Mouse (Mus musculus) embryonic facial prominence, embryonic 11.5 days (tissue): ENCODE results near the gene Sez6l. TPM values are rescaled to one million over a fixed set of nuclear protein-coding genes. Genes with fewer than 3 reads are reported as not detected.

Experiments
- ATAC-seq: fragments of 200-750 bp; cut with Nextera tagmentation; replicated peaks from 2 replicates; pipeline ENCODE4 v1.8.0; 2017; ENCODE audit warnings: low read depth; ENCODE audit not compliant: insufficient number of reproducible peaks, low FRiP score, low TSS enrichment
- DNase-seq: peaks from one replicate; pipeline ENCODE4 v3.0.0-alpha.2; 2015; ENCODE audit warnings: low spot score
- H3K27ac ChIP-seq: fragments of 300-500 bp; sonication (generic); replicated peaks from 2 replicates; pipeline ENCODE4 v1.5.1; 2014; ENCODE audit warnings: mild to moderate bottlenecking, low read depth, low read length, control low read depth
- H3K27me3 ChIP-seq: fragments of 300-500 bp; sonication (generic); 2 replicates; pipeline ENCODE4 v1.6.1; 2014; ENCODE audit warnings: mild to moderate bottlenecking, low read length, moderate library complexity, mixed read lengths; ENCODE audit not compliant: control insufficient read depth, insufficient read depth
- H3K36me3 ChIP-seq: fragments of 300-500 bp; sonication (generic); replicated peaks from 2 replicates; pipeline ENCODE4 v1.6.1; 2014; ENCODE audit warnings: low read depth, mild to moderate bottlenecking, low read length, moderate library complexity, mixed read lengths; ENCODE audit not compliant: control insufficient read depth, insufficient read depth
- H3K4me1 ChIP-seq: fragments of 300-500 bp; sonication (generic); 2 replicates; pipeline ENCODE4 v1.6.1; 2014; ENCODE audit warnings: low read length, mixed read lengths; ENCODE audit not compliant: control insufficient read depth, insufficient read depth
- H3K4me2 ChIP-seq: fragments of 300-500 bp; sonication (generic); 2 replicates; pipeline ENCODE4 v1.6.1; 2014; ENCODE audit warnings: low read depth, mild to moderate bottlenecking, control low read depth, low read length, moderate library complexity
- H3K4me3 ChIP-seq: fragments of 300-500 bp; sonication (generic); 2 replicates; pipeline ENCODE4 v1.5.1; 2014; ENCODE audit warnings: low read depth, low read length, control low read depth
- H3K9ac ChIP-seq: fragments of 300-500 bp; sonication (generic); replicated peaks from 2 replicates; pipeline ENCODE4 v1.6.1; 2014; ENCODE audit warnings: mild to moderate bottlenecking, control low read depth, low read length
- H3K9me3 ChIP-seq: fragments of 300-500 bp; sonication (generic); replicated peaks from 2 replicates; pipeline ENCODE4 v1.6.1; 2016; ENCODE audit warnings: mild to moderate bottlenecking, low read length, inconsistent platforms, mixed read lengths; ENCODE audit not compliant: control insufficient read depth
- WGBS: fragments of 180-500 bp; shearing (Covaris S2); extraction: QIAGEN DNeasy Blood & Tissue Kit; methylation state at CpG from one replicate; pipeline ENCODE4 v1.1.7; 2014; 5-methylcytosine and 5-hydroxymethylcytosine counted together
- polyA plus RNA-seq: library from polyadenylated mRNA; unstranded; fragments of >200 nt; fragmentation: Nextera tagmentation; extraction: Ambion mirVana; gene quantifications from 2 replicates; pipeline ENCODE4 v1.2.1, GENCODE M21; 2014

Sez6l gene
- polyA plus RNA-seq, 1 experiment from 2014 or later: 0.48 TPM

DNA sequence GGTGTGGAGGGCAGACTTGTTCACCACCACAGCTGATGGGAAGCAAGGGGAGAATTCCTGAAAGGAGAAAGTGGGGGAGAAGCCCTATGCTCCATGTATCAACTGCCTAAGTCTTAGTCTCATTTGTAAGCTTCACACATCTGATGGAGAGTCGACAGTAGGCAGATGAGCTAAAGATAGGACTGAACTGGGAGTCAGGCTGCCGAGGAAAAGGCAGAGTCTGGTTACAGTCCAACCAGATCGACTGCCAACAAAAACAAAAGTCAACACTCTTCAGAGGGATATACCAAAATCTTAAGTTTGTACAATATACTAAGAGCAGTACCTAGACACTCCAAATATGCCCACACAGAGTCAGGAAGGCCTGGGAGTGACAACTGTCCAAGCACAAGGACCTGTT, 38.7 kb downstream of the Sez6l start:
- no peak for DNase-seq
- Histone ChIP-seq H3K4me3 (no peak overlapping the region), H3K27ac (no peak overlapping the region), H3K9ac (no peak overlapping the region), H3K4me2 (no peak overlapping the region), H3K4me1 (no peaks in the 10 kb centered on the region), H3K9me3 (no peaks in the 10 kb centered on the region), H3K36me3 (no peaks in the 10 kb centered on the region), H3K27me3 (no peaks in the 10 kb centered on the region)
- WGBS: 72% methylated on average over 3 of the region's 3 CpGs
- no peak for ATAC-seq

DNA sequence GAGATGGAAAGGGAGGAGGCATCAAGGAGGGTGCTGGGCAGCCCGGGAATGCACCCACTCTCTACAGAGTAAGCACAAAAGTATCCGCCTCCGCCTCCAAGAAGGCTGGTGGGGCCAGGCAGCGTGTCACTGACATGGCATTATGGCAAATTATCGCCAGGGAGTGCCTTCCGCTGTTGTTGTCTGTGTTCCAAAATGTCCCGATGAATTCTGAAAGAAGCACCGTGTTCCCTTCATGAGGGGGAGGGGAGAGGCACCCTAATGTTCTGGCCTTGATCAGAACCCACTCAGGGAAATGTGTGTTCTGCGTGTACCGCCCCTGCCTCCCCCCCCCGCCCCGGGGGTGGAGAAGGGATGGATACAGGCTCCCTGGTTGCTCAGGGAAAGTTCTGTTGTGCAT, 41.1 kb downstream of the Sez6l start:
- no peaks in the 10 kb centered on the region for H3K36me3 ChIP-seq
- no peak for ATAC-seq
- H3K4me2 ChIP-seq: no peak overlapping the region
- no peaks in the 10 kb centered on the region for H3K9me3 ChIP-seq
- H3K4me1 ChIP-seq: no peaks in the 10 kb centered on the region
- H3K4me3 ChIP-seq: no peak overlapping the region
- no peaks in the 10 kb centered on the region for H3K27me3 ChIP-seq
- H3K9ac ChIP-seq: no peak overlapping the region
- 77% methylated on average over 12 of the region's 12 CpGs for WGBS
- no peak overlapping the region for H3K27ac ChIP-seq
- no peak for DNase-seq

DNA sequence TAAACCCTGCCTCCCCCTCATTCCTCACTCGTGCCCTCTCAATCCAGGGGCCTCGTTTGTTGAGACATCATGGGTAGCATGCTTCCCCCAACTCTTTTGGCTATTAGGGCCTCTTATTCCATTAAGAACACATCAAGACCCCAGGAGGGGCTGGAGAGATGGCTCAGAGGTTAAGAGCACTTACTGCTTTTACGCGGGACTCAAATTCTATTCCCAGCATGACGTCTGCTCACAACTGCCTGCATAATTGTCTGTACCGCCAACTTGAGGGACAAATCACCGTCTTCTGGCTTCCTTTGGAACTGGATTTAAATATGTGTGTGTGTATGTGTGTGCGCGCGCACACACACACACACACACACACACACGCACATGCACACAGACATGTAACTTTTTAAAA, 42.8 kb downstream of the Sez6l start:
- Histone ChIP-seq H3K4me1 (no peaks in the 10 kb centered on the region), H3K27me3 (no peaks in the 10 kb centered on the region), H3K4me3 (no peak overlapping the region), H3K9me3 (no peaks in the 10 kb centered on the region), H3K9ac (no peak overlapping the region), H3K36me3 (no peaks in the 10 kb centered on the region), H3K4me2 (no peak overlapping the region), H3K27ac (no peak overlapping the region)
- WGBS: 46% methylated on average over 11 of the region's 11 CpGs
- no peak for DNase-seq
- no peak for ATAC-seq

DNA sequence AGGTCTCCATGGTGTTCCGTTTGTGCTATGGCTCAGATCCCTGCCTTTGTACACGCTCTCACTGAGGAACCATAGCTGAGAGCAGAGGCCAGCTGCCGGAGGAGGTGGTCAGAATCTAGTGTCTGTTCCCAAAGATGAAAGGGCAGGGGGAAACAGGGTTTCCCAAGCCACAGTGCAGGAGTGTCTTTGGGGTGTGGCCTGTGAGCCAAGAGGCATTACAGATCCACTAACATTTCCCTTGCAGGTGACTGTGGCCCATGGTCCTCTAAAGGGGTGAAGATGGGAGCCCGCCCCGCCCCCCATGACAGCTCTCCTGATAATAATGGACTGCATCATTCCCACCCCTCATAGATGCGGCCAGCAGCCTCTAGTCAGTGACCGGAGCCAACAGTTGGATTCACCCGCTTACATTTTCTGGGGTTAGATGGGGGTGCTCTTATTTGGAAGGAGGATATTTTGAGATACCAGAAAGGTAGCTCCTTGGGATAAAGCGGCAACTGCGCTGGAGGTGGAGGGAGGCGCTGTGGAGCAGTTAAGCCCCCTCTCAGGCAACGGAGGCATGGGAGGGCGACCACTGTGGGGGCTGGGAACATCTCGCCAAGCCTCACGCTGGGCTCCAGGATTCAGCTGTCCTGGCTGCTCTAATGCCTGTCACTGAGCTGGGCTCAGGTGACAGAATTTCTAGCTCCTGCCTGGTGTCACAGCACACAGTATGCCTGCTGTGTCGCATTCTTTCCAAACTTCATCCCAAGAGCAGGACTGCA, 43.5 kb downstream of the Sez6l start:
- no peaks in the 10 kb centered on the region for H3K9me3 ChIP-seq
- H3K27ac ChIP-seq: no peak overlapping the region
- H3K4me2 ChIP-seq: no peak overlapping the region
- DNase-seq: no peak
- no peaks in the 10 kb centered on the region for H3K27me3 ChIP-seq
- no peak overlapping the region for H3K4me3 ChIP-seq
- H3K36me3 ChIP-seq: no peaks in the 10 kb centered on the region
- no peak overlapping the region for H3K9ac ChIP-seq
- 50% methylated on average over 15 of the region's 16 CpGs for WGBS
- no peaks in the 10 kb centered on the region; the same call in 1 of the 2 replicates for H3K4me1 ChIP-seq
- no peak for ATAC-seq

DNA sequence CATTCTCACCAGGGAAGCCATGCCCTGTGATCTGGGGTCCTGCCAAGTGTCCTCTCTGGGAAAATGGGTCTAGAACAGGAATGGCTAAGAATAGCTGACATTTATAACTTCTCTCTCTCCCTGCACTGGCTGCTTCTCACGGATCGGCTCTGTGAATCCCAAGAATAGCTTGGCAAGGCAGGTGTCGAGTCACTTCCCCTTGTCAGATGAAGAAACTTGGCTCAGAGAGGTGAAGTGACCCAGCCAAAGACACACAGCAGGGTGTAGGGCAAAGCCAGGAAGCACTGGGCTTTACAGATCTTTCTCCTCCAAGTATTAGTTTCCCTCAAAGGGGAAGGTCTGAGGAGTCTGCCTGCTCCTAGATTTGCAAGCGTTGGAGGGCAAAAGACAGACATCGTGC, 44.1 kb downstream of the Sez6l start:
- ATAC-seq (no peak), DNase-seq (no peak)
- H3K36me3 ChIP-seq: no peaks in the 10 kb centered on the region
- H3K4me3 ChIP-seq: no peak overlapping the region
- no peak overlapping the region for H3K4me2 ChIP-seq
- H3K27ac ChIP-seq: no peak overlapping the region
- no peaks in the 10 kb centered on the region; the same call in 1 of the 2 replicates for H3K4me1 ChIP-seq
- H3K27me3 ChIP-seq: no peaks in the 10 kb centered on the region
- no peaks in the 10 kb centered on the region for H3K9me3 ChIP-seq
- no peak overlapping the region for H3K9ac ChIP-seq
- 89% methylated on average over 5 of the region's 5 CpGs for WGBS

DNA sequence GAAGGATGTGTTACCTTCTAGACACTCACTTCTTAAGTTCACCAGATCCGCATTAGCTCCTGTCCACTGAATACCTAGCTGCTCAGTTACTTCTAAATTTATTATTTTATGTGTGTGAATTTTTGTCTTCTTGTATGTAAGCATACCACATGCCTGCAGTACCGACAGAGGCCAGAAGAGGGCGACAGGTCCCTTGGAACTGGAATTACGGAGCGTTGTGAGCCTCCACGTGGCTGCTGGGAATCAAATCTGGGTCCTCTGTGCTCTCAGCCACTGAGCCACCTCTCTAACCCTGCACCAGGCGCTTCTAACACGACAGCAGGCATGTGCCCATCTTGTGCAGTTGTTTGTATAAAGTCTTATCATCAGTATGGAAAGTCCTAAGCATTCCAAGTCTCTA, 44.8 kb downstream of the Sez6l start:
- no peak for ATAC-seq

DNA sequence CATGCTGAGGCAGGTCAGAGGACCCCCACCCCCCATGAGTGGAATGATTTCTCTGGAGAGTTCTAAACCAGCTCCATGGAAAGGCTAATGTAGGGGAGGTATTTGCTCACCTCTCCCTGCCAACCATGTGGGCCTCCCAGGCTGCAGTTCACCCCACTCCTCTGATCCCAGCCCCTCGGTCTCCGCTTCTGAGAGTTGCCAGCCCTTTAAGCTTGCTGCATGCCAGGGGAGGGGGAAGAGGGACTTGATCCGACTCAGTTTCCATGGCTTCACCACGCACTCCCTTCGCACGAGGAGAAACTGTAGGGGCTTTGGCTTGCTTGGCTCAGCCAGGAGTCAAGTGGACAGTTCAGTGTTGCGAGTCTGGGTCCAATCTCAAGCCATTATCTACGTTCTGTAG, 45.9 kb downstream of the Sez6l start:
- no peaks in the 10 kb centered on the region for H3K36me3 ChIP-seq
- WGBS: 71% methylated on average over 8 of the region's 8 CpGs
- no peak overlapping the region for H3K4me2 ChIP-seq
- H3K9ac ChIP-seq: no peak overlapping the region
- no peak overlapping the region for H3K27ac ChIP-seq
- no peaks in the 10 kb centered on the region for H3K9me3 ChIP-seq
- H3K4me3 ChIP-seq: no peak overlapping the region
- H3K4me1 ChIP-seq: no peaks in the 10 kb centered on the region; the same call in 1 of the 2 replicates
- no peaks in the 10 kb centered on the region for H3K27me3 ChIP-seq
- DNase-seq (no peak), ATAC-seq (no peak)

More for the DNA sequence above, 44.8 kb downstream of the Sez6l start:
- no peak overlapping the region for H3K4me2 ChIP-seq
- no peaks in the 10 kb centered on the region; the same call in 1 of the 2 replicates for H3K4me1 ChIP-seq
- H3K9me3 ChIP-seq: no peaks in the 10 kb centered on the region
- no peaks in the 10 kb centered on the region for H3K36me3 ChIP-seq
- DNase-seq: no peak
- 61% methylated on average over 8 of the region's 8 CpGs for WGBS
- no peak overlapping the region for H3K27ac ChIP-seq
- no peaks in the 10 kb centered on the region for H3K27me3 ChIP-seq
- no peak overlapping the region for H3K9ac ChIP-seq
- no peak overlapping the region for H3K4me3 ChIP-seq

DNA sequence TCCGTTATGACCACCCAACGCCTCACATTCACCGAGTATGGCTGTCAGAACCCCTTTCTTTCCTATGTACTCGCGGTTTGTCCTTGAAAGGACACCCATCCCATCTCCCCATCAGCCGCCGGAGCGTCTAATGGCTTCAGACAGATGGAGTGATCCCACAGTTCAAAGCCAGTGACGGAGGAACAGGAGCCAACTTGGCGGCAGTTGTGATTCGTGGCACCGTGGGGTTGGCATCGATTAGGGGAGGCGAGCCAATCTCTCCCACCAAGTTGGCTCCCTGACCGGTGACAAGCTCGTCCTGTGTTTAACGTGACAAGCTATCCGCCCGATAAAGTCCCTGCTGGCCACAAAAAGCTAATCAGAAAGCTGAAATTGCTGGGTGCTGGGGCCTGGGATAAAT, 50.0 kb downstream of the Sez6l start:
- no peaks in the 10 kb centered on the region; the same call in 1 of the 2 replicates for H3K4me1 ChIP-seq
- no peaks in the 10 kb centered on the region for H3K27me3 ChIP-seq
- no peak overlapping the region for H3K4me3 ChIP-seq
- H3K36me3 ChIP-seq: no peaks in the 10 kb centered on the region
- H3K9ac ChIP-seq: no peak overlapping the region
- ATAC-seq (no peak), DNase-seq (no peak)
- no peak overlapping the region for H3K4me2 ChIP-seq
- no peak overlapping the region for H3K27ac ChIP-seq
- H3K9me3 ChIP-seq: no peaks in the 10 kb centered on the region
- WGBS: 87% methylated on average over 19 of the region's 19 CpGs
